Mouse (Mus musculus): Measurements from ENCODE around the gene Man1a2.

DNA sequence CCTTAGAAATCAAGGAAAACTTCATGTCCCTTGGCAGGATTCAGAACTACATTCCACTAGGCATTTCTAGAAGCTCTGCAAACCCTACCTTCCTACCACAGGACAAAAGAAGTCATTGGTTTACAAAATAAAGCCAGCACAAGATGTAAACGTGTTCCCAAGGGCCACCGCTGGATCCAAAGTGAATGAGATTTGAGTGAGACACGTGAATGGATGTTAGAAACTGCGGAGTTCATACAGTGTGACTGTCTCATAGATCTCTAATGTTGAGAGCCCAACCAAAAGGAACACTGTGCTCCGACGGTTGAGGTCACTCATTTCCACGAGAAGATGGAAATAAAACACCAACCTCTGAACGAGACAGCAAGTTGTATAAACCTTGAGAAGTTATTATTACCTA lies 1.5 kb upstream of the Man1a2 start:
- no peak for TF ChIP-seq CTCF (IDR thresholded peaks at IDR 0.05; ENCODE audit: insufficient read depth, low read depth, low read length)
- no peak for TF ChIP-seq POLR2A (IDR thresholded peaks at IDR 0.05; ENCODE audit: insufficient read depth, low read depth, low read length)

All from olfactory bulb, adult 2 months (tissue).